Mouse (Mus musculus) embryonic fibroblast, embryonic 13.5 days (primary cell): ENCODE results near the gene Ski.

Source experiments
- CTCF ChIP-seq: IDR thresholded peaks from 2 replicates; pipeline ENCODE4 v1.5.1; 2011; ENCODE audit warnings: mild to moderate bottlenecking, control low read depth, low read length, moderate library complexity, borderline replicate concordance; ENCODE audit not compliant: insufficient read depth
- POLR2A ChIP-seq: IDR thresholded peaks from 2 replicates; pipeline ENCODE4 v1.6.1; 2011; ENCODE audit warnings: low read depth, mild to moderate bottlenecking, control low read depth, low read length, moderate library complexity

GRCm38 (mm10) chr4:155162433-155163319 lies 59.7 kb downstream of the Ski start:
- TF ChIP-seq CTCF (no peak), POLR2A (no peak)
